Mouse (Mus musculus): ENCODE data around the gene Sowahd.
"Not testable (repeated sequence)": the region's sequence is repeated elsewhere in the genome, so short reads cannot be mapped to it uniquely, and the experiment has no call there.

Gene Sowahd

DNA sequence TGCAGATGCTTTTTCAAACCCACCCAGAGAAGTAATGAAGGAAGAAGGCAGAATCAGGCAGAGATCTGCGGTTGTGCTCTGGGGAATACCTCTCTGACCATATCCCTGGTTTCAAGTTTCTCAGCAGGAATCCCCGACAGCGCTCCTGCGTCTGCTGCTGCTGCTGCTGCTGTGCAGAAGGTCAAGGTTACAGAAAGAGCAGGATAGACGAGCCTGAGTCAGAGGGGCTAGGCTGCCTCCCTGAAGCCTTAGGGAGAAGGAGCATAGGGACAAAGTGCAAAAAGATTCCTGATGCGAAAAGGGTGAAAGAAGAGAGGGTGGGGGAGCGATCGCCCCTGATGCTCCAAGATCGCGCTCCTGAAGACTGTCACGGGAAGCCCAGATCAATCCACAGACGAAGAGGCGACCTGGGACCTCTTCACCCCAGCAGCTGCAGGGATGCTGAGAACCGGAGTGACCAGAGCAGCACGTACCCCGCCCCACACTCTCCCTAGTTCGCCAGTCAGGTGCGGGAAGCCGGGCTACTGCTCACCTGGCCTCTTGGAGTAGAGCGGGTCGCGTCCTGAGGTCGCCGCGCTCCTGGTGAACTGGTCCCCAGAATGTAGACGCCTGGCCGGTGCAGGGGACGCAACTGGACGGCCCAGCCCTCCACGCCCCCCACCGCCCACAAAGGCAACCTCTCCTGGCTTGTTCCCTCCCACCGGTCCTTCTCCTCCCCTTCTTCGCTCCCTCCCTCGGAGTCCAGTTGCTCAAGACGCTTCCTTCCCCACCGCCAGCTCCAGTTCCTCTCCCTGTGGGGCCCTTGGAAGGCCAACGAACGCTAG lies at the start of gene Sowahd:
TSS of gene Sowahd (plus strand) at position 780 of the 824 bp plus-strand sequence.
- no peak for DNase-seq (ENCODE audit: low spot score in 2 of 2)

DNA sequence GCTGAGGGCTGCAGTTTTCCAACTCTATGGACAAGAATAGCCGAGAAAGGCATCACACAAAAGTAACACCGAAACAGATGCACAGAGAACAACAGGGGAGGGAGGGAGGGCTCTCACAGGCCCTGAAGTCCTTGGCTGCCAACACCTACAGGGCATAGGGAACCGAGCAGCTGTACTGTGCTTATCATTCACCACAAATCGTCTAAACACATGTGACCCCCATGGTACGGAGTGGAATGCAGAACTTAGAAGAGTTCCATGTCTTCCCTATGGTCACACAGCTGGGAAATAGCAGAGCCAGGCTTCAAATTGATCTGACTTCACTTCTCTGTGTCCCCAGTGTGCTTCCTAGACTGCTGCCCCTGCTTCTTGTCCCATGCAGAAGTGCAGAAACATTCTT lies 34.8 kb upstream of the Sowahd start:
- DNase-seq (ENCODE audit: low spot score in 2 of 2): no peak

DNA sequence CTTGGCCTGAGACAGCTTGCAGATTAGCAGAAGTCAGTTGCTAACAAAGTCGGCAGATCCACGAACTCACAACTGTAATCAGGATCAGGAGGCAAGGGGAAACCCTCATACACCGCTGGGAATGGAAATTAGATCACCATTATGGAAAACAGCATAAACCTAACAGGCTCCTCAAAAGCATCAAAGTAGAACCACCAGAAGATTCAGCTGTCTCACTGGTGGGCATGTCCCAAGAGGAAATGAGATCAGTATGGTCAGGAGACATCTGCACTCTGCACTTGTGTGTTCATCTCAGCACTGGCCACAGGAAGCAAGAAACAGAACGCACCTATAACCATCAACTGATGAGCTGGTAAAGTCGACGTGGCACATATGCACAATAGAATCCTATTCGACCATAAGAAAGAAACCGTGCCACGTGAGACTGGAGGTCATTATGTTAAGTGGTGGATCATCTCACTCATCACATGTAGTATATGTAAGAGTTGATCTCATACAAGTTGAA lies 30.4 kb upstream of the Sowahd start:
- no peak for DNase-seq (ENCODE audit: low spot score in 2 of 2)

DNA sequence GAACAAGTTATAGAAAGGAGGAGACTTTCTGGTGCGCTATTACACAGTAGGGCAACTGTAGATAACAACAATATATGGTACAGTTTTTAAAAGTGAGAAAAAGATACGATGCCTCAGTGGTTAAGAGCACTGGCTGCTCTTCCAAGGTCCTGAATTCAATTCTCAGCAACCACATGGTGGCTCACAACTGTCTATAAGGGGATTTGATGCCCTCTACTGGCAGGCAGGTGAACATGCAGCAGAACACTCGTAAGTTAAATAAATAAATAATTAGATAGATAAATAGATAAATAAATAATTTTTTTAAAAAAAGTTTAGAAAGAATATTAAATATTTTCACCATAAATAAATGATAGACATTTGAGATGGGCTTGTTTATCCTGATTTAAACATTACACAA lies 29.6 kb upstream of the Sowahd start:
- DNase-seq (ENCODE audit: low spot score in 2 of 2): no peak

DNA sequence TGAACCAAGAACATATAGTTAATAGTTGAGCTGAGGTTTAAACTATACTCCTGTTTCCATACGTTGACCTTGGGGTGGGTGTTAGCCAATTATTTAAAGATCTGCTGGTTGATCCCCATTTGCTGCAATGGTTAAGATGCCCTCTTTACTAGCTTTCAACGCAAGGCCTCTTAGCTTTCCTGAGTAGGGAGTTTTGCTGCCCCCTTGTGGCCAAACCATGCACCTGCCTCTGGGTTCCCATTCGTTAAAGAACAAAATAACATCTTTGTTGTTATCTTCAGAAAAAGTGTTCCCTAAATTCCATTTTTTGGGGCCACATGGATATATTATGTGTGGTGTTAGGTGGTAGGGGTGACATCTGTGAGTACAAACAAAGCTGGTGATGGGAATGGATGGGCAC lies 26.0 kb upstream of the Sowahd start:
- DNase-seq (ENCODE audit: low spot score in 2 of 2): peak; percentile 15 to 29

DNA sequence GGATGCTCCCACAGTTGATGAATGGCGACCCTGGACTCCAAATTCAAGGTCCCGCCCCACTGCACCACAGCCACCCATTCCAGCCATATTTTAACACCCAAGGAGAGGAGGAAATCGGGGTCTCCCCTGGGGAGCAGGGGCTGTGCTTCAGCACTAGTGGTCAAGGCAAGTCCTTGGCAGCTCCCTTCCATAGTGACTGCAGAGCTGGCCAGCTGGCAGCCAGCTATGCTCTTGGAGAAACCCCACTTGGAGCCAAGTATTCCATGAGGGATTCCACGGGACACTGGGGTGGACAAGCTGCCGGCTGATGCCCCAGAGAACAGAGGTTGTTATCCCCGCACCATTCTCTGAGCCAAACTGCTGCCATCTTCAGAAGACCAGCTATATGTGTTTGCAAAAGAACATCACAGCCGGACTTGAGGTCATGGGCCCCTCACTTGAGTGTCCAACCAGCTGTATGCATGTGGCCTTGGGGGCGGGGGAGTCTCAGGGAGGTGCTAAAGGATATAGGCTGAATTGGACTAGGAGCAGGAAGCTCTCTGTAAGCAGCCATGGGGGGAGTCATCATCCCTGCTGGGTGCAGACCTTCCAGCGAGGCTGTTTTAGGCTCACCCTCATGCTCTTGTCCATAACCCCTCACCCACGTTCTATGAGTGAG lies 24.9 kb upstream of the Sowahd start:
- DNase-seq (ENCODE audit: low spot score in 2 of 2): peak in 1 of 2 experiments; percentile 5

DNA sequence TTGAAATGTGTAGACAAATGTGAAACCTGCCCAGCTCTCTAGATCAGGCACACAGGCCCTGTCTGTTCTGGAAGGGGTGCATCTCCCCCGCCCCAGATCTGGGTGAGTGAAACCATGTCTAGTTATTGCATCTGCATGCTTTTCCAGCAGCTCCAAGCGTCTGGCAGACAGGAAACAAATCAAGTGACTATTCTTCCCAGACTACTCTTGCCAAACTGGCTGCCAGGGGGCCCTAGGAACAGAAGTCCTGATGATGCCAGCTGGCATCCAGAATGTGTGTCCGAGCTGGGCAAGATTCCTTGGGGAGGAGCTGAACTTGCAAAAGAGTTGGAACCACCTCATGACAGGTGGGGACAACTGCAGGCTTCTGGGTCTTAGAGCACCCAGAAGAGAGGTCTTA lies 20.3 kb upstream of the Sowahd start:
- peak in 1 of 2 experiments; percentile 9 for DNase-seq (ENCODE audit: low spot score in 2 of 2)

DNA sequence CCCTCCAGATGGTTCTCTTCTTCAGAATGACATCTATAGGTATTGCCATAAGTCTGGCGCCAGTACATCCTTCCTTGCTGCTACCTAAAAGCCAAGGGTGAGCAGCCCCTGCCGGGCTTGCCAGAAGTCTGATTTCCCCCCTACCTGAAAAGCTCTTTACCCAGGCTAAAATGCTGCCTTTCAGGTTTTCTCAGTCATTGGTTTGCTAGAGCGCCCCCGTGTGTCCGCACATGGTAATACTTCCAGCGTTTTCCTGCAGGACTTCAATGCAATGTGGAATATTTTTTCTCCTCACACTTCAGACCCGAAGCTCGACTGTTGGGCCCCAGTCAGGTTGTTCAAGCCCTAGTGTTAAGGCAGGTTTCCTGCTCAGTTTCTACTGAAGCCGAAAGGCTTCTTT lies 5.9 kb upstream of the Sowahd start:
- DNase-seq (ENCODE audit: low spot score in 2 of 2): peak; percentile 16 to 25

DNA sequence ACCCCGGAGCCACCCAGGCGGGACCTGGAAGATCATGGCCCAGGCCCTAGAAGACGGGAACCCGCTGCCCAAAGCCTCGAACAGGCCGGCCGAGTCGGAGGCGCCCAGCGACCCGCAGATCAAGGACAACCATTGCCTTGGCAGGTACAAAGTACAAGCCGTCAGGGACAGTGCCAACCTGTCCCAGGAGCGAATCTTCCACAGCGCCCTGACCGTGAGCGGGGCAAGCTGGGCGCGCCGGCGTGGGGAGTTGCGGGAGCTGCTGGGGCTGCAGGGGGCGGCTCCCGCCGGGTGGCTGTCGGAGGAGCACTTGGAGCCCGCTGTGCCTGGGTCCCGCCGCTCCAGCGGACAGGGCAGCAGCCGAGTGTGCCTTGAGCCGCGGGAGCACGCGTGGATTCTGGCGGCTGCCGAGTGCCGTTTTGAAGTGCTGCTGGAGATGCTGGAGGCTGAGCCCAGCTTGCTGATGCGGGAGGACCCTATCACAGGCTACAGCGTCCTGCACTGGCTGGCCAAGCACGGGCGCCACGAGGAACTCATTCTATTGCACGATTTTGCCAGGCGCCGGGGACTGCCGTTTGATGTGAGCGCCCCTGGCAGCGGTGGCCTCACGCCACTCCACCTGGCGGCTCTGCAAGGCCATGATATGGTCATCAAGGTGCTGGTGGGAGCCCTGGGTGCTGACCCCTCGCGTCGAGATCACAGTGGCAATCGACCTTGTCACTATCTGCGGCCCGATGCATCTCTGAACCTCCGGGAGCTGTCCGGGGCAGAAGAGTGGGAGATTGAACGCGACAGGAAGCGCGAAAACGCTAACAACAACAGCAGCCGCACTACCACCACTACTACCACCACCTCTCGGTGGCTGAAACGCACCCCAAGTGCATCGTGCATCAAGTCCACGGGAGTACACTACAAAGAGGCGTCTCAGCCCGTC lies 512 bp downstream of the Sowahd start:
- no peak for DNase-seq (ENCODE audit: low spot score in 2 of 2)

DNA sequence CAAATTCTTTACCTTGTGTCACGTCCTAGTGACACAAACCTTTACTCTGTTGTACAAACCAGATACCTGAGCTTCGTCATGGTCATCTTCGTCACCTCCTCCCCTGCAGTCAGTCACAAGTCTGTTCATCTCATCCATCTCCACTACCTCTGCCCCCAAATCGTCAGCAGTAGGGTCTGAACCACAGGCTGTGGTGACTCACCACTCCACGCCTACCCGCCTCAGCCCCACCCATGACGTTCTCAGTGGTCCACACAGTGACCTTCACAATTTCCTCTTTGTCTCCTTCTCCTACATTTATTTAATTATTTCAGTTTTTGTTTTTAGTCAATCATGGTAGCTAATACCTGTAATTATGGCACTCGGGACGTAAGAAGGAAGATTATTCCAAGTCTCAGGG lies 15.3 kb downstream of the Sowahd start:
- no peak for DNase-seq (ENCODE audit: low spot score in 2 of 2)

DNA sequence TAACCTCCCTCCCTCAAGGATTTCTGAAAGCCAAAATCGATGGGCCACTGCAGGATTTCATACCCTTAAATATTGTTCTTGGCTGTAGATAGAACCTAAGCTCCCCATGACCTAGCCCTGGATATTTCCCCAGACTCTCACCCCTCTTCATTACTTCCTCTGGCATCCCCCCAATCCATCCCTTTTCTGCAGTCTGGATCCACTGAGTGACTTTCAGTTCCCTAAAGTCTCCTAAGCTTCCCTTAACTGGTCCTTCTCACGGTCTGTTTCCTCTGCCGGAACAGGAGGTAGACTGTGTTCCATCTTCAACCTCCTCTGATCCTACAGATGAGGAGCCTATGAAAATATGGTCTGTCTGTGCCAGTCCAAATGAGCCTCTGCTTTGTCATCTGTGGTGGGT lies 18.7 kb downstream of the Sowahd start:
- no peak for DNase-seq (ENCODE audit: low spot score in 2 of 2)

DNA sequence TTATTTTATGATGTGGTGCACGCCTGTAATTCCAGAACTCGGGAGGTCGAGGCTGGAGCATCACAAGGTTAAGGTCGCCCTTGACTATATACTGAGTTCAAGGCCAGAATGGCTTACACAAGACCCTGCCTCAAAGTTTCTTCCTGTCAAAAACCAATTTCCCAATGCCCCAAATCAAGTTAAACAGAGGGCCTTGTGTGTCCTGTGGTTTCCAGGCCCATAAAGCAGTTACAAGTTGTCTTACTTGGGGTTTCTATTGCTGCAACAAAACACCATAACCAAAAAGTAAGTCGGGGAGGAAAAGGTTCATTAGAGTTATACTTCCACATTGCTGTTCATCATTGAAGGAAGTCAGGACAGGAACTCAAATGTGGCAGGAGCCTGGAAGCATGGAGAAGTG lies 20.1 kb downstream of the Sowahd start:
- no peak for DNase-seq (ENCODE audit: low spot score in 2 of 2)

DNA sequence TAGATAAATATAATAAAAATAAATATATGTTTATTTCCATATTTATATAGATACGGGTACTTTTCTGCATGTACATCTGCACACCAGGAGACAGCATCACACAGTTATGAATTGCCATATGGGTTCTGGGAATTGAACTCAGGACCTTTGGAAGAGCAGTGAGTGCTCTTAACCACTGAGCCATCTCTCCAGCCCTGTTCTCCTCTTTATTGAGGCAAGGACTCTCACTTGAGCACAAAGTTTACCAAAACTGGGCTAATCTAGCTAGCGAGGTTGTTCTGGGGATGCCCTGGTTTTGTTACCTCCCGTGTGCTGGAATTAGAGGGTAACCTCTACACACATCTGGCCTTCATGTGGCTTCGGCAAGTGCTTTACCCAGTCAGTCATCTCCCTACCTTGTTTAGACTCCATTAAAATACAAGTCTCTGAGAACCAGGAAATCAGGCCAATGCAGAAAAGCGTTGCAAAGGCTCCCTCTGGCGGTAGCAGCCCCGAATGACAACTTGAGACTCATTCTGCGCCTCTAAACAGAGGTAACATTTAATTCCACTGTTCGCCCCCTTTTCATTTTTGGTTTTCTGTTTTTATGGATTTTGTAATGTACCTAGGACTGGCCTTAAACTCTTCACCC lies 25.7 kb downstream of the Sowahd start:
- peak; percentile 20 to 31 for DNase-seq (ENCODE audit: low spot score in 2 of 2)

DNA sequence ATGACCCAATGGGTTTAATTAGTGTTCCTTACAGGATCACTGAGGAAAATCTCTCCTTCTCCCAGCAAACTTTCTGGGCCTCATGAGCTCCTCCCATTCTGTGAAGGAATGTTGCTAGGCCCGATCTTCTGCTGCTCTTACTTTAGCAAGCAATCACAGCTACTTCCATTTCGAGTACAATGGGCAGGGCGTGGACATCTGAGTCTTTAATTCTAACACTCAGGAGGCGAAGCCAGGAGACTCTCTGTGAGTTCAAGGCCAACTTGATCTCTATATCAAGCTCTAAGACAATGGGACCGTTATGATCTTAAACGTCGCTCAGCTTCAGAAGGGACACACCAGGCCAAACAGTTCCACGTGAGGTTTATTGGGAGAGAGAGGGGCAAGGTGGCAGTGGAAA lies 28.0 kb downstream of the Sowahd start:
- no peak for DNase-seq (ENCODE audit: low spot score in 2 of 2)

DNA sequence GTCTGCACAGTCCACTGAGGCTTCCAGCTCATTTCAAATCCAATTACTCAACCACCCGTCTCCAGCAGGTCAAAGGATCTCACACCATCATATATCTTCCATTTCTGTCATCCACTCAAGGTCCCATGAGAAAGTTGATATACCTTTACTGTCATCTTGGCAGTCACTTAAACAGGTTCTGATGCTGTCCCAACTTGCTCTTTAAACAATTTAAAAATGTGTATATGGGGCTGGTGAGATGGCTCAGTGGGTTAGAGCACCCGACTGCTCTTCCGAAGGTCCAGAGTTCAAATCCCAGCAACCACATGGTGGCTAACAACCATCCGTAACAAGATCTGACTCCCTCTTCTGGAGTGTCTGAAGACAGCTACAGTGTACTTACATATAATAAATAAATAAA lies 31.7 kb downstream of the Sowahd start:
- DNase-seq (ENCODE audit: low spot score in 2 of 2): not testable (repeated sequence)

DNA sequence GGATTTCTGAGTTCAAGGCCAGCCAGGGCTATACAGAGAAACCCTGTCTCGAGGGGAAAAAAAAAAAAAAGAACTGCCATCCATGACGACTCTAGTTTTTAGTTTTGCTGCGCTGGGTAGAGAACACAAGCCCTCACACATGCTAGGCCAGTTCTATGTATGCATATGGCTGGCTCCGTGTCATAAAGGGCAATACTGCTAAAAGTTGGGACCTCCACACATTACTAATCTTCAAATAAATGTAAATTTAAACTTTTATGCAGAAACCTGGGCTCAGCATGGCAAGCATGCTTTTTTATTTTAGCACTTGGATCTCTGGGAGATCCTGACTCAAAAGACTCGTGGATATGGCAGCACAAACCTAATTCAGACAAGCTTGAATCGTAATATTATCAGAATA lies 32.5 kb downstream of the Sowahd start:
- DNase-seq (ENCODE audit: low spot score in 2 of 2): no peak

DNA sequence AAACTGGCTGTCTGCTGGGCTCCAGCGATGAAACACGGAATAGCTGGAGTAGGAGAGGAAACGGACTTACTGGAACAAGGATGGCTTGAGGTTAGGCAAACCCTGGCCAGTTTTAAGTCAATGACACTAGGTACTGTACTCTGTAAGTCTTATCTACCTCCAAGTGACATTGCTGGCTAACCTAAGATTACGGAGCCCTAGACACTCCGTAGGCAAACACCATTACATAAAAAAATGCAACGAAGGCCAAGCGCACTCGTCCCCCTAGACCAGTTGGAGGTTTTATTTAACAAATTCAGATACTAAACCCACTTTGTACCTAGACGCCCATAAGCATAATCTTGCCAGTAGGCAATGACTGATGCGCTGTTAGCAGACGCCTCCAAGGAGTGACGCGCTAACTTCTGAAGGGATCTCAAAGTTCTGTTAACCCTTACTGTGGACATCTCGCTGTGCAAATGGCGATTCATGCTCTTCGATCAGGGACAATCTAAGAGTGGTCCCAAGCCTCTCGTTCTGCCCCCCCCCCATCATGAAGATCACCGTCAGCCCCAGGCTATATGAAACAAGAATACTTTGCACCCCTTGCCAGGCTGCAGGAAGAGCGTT lies 35.8 kb downstream of the Sowahd start:
- DNase-seq (ENCODE audit: low spot score in 2 of 2): no peak

DNA sequence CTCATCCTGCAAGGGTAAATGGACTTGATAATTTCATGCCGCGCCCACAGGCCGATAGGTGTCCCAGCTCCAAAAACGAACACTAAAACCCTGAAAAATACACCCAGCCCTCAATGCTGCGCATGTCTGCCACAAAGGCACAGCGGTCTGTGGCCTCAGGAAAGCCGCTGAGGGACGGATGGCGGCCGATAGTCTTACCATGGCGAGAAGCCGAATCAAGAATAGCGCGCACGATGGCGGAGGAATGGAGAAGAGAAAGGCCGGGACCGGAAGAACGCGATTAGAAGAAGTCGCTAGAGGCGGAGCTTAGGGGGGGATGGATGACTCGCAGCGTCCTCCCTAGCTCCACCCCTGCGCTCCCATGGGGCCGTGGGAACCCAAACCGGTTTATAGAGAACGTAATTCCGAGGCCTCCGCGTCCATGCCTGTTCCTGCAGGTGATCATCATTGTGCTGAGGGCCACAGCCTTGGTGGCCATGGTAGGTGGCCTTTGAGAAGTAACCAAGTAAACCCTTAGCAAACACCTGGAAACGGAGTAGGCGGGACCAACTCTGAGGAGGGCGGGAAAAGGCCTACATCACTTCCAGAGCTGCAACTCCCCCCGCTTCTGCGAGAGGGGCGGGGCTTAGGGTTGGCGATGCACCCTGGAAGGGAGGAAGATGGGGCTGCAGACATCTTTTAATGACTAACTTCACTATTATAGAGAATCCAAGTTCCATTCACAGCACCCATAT lies 36.4 kb downstream of the Sowahd start, which contains the start of gene Rpl39:
TSS of gene Rpl39 (minus strand) at position 476 of the 734 bp plus-strand sequence.
- peak; percentile 75 to 86 for DNase-seq (ENCODE audit: low spot score in 2 of 2)

DNA sequence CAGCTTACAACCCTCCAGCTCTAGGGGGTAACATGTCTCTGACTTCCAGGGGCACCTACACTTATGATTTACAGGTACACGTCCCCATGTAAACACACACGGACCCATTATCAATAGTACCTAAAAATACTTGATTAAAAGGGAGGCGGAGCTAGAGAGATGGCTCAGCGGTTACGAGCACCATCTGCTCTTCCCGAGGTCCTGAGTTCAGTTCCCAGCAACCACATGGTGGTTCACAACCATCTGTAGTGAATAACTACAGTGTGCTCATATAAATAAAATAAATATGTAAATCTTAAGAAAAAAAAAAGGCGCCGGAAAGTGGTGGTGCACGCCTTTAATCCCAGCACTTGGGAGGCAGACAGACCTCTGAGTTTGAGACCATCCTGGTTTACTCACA lies 37.0 kb downstream of the Sowahd start:
- DNase-seq (ENCODE audit: low spot score in 2 of 2): no peak

DNA sequence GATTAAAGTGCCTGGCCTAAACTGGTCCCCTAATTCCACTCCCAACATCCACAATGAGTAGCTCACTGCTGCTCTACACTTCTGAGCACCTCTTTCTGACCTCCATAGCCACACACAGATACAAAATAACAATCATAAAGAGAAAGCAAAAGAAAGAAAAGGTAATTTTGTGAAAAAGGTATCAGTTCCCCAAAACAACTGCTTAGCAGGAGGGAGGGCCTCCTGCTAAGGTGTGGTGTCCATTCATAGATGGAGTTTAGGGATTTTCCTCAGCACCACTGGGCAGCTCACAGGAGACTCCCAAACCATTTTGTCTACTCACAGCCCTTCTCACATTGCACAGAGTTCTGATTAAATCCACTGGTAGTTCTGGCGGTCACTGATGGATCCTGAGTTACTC lies 40.1 kb downstream of the Sowahd start:
- DNase-seq (ENCODE audit: low spot score in 2 of 2): no peak
